Mouse (Mus musculus) erythroblast, embryonic 14.5 days (primary cell): Measurements from ENCODE around the gene H6pd. TPM values are rescaled to one million over a fixed set of nuclear protein-coding genes. Genes with fewer than 3 reads are reported as not detected.
A peak's percentile ranks its signal among the peaks of the same experiment; 100 is the strongest.

ENCODE experiments used
- H3K27me3 ChIP-seq: 2 replicates; pipeline ENCODE4 v1.6.1; 2012; ENCODE audit warnings: inconsistent platforms; ENCODE audit not compliant: control insufficient read depth
- H3K36me3 ChIP-seq: 2 replicates; pipeline ENCODE4 v1.6.1; 2012; ENCODE audit warnings: mild to moderate bottlenecking, inconsistent platforms; ENCODE audit not compliant: control insufficient read depth
- H3K4me1 ChIP-seq: 2 replicates; pipeline ENCODE4 v1.6.1; 2012; ENCODE audit warnings: inconsistent platforms; ENCODE audit not compliant: control insufficient read depth
- H3K4me3 ChIP-seq: replicated peaks from 2 replicates; pipeline ENCODE3; 2012; ENCODE audit warnings: moderate library complexity, mild to moderate bottlenecking, inconsistent platforms
- H3K9me3 ChIP-seq: 2 replicates; pipeline ENCODE4 v1.6.1; 2012; ENCODE audit warnings: low read length, inconsistent platforms, mixed read lengths; ENCODE audit not compliant: control insufficient read depth
- GATA1 ChIP-seq: IDR thresholded peaks from 2 replicates; pipeline ENCODE4 v1.6.1; 2012; ENCODE audit warnings: low read length, inconsistent platforms, mixed read lengths
- TAL1 ChIP-seq: IDR thresholded peaks from 3 replicates; pipeline ENCODE4 v1.6.1; 2012; ENCODE audit warnings: low read length, inconsistent platforms, mixed read lengths
- polyA plus RNA-seq: library from polyadenylated mRNA; stranded (reverse); fragments of >175 nt; gene quantifications from 2 replicates; pipeline ENCODE4 v1.2.3, GENCODE M21; 2012

The H6pd gene
- 0.03 and 0.06 TPM in 2 replicates for polyA plus RNA-seq

GRCm38 (mm10) chr4:150008853-150009586 is at the start of gene H6pd:
TSS of gene H6pd (minus strand) at chr4:150009023.
- Histone ChIP-seq H3K27me3 (no peaks in the 10 kb centered on the region), H3K4me3 (peak within 1 kb of the TSS; percentile 70), H3K4me1 (peaks cover 32% of the 10 kb centered on the region), H3K9me3 (no peaks in the 10 kb centered on the region; the same call in 1 of the 2 replicates), H3K36me3 (peaks cover 12% of the 10 kb centered on the region)
- no peak for TF ChIP-seq TAL1
- TF ChIP-seq GATA1, result no peak

GRCm38 (mm10) chr4:150057722-150058121 is 48.9 kb upstream of the H6pd start:
- Histone ChIP-seq H3K4me1 (no peaks in the 10 kb centered on the region), H3K4me3 (no peak overlapping the region), H3K27me3 (no peaks in the 10 kb centered on the region), H3K9me3 (no peaks in the 10 kb centered on the region), H3K36me3 (no peaks in the 10 kb centered on the region)
- TF ChIP-seq GATA1 (no peak), TAL1 (no peak)

- no peaks in the 10 kb centered on the region for H3K9me3 ChIP-seq
- H3K4me1 ChIP-seq, result no peaks in the 10 kb centered on the region
- no peak for TF ChIP-seq TAL1
- no peak for TF ChIP-seq GATA1
- no peaks in the 10 kb centered on the region for H3K36me3 ChIP-seq
- no peak overlapping the region for H3K4me3 ChIP-seq
- H3K27me3 ChIP-seq, result peaks cover 3% of the 10 kb centered on the region
Measured at GRCm38 (mm10) chr4:150056171-150056570, 47.3 kb upstream of the H6pd start.

GRCm38 (mm10) chr4:150052380-150052779 is 43.6 kb upstream of the H6pd start:
- TF ChIP-seq TAL1, result no peak
- H3K9me3 ChIP-seq, result no peaks in the 10 kb centered on the region
- H3K4me3 ChIP-seq, result no peak overlapping the region
- H3K4me1 ChIP-seq, result no peaks in the 10 kb centered on the region
- H3K36me3 ChIP-seq, result no peaks in the 10 kb centered on the region
- peaks cover 41% of the 10 kb centered on the region for H3K27me3 ChIP-seq

GRCm38 (mm10) chr4:150051514-150051913 is 42.7 kb upstream of the H6pd start:
- Histone ChIP-seq H3K36me3 (no peaks in the 10 kb centered on the region), H3K27me3 (peaks cover 43% of the 10 kb centered on the region), H3K9me3 (no peaks in the 10 kb centered on the region), H3K4me3 (no peak overlapping the region), H3K4me1 (no peaks in the 10 kb centered on the region)
- TF ChIP-seq TAL1, result no peak
- no peak for TF ChIP-seq GATA1

GRCm38 (mm10) chr4:150049564-150050226 is 40.9 kb upstream of the H6pd start:
- H3K27me3 ChIP-seq, result peaks cover 46% of the 10 kb centered on the region
- no peaks in the 10 kb centered on the region for H3K36me3 ChIP-seq
- no peaks in the 10 kb centered on the region for H3K9me3 ChIP-seq
- no peaks in the 10 kb centered on the region for H3K4me1 ChIP-seq
- TF ChIP-seq TAL1, result no peak
- TF ChIP-seq GATA1, result no peak
- H3K4me3 ChIP-seq, result no peak overlapping the region

- Histone ChIP-seq H3K36me3 (no peaks in the 10 kb centered on the region), H3K4me3 (peak overlapping the region; percentile 29), H3K9me3 (no peaks in the 10 kb centered on the region), H3K27me3 (peaks cover 46% of the 10 kb centered on the region), H3K4me1 (no peaks in the 10 kb centered on the region)
- TF ChIP-seq GATA1, result no peak
- no peak for TF ChIP-seq TAL1
Measured at GRCm38 (mm10) chr4:150049157-150049513, 40.3 kb upstream of the H6pd start.

GRCm38 (mm10) chr4:150048478-150049156 is 39.8 kb upstream of the H6pd start:
- no peak for TF ChIP-seq GATA1
- no peak for TF ChIP-seq TAL1
- peaks cover 46% of the 10 kb centered on the region for H3K27me3 ChIP-seq
- H3K9me3 ChIP-seq, result no peaks in the 10 kb centered on the region
- no peaks in the 10 kb centered on the region for H3K4me1 ChIP-seq
- H3K4me3 ChIP-seq, result peak overlapping the region; percentile 29
- no peaks in the 10 kb centered on the region for H3K36me3 ChIP-seq

GRCm38 (mm10) chr4:150048038-150048437 is 39.2 kb upstream of the H6pd start:
- peaks cover 46% of the 10 kb centered on the region for H3K27me3 ChIP-seq
- no peaks in the 10 kb centered on the region for H3K9me3 ChIP-seq
- no peaks in the 10 kb centered on the region for H3K36me3 ChIP-seq
- H3K4me3 ChIP-seq, result no peak overlapping the region
- H3K4me1 ChIP-seq, result no peaks in the 10 kb centered on the region
- no peak for TF ChIP-seq TAL1
- TF ChIP-seq GATA1, result no peak
